ENCODE assay signal across 10 mouse cellular contexts in genomic region chr5:21017075-21017474, GRCm38 (mm10). TPM values are rescaled to one million over a fixed set of nuclear protein-coding genes. Genes with fewer than 3 reads are reported as not detected.
A peak's percentile ranks its signal among the peaks of the same experiment; 100 is the strongest.
DNase-seq lines count a peak whose midpoint lies in the region; ATAC-seq lines count a peak whose summit lies in the region.
"Had no signal": no experiment of that assay in that cellular context is flagged by ENCODE, and none has a peak within 500 bp of the region (broad histone marks: within the 10 kb centered on the region; RNA-seq: fewer than 3 reads in every experiment).

No protein-coding gene starts in this region.

- ATAC-seq in embryonic facial prominence, embryonic 14.5 days (ENCODE audit: low read depth), result 0 out of 2 replicates have a peak, but pooled peaks have one; percentile 12
- peak; percentile 87 for ATAC-seq in megakaryocyte progenitor cell, adult 5-6 weeks (replicated peaks; ENCODE audit: poor library complexity)

- no peak overlapping the region for H3K4me2 ChIP-seq in embryonic facial prominence, embryonic 14.5 days (ENCODE audit: low read depth, low read length)
- H3K4me2 ChIP-seq: limb, embryonic 12.5 days; neural tube, embryonic 12.5 days had no signal

- peaks cover 64% of the 10 kb centered on the region for H3K36me3 ChIP-seq in embryonic facial prominence, embryonic 14.5 days (ENCODE audit: control insufficient read depth, insufficient read depth, low read length)
- H3K36me3 ChIP-seq in embryonic facial prominence, embryonic 10.5 days (replicated peaks), result peaks cover 92% of the 10 kb centered on the region
- peaks cover 87% of the 10 kb centered on the region for H3K36me3 ChIP-seq in forebrain, embryonic 10.5 days (replicated peaks)

- H3K27ac ChIP-seq in embryonic facial prominence, embryonic 14.5 days (replicated peaks; ENCODE audit: low read depth, low read length), result no peak overlapping the region
- no peak overlapping the region for H3K27ac ChIP-seq in embryonic facial prominence, embryonic 10.5 days (replicated peaks)
- no peak overlapping the region for H3K27ac ChIP-seq in forebrain, embryonic 10.5 days
- H3K27ac ChIP-seq: limb, embryonic 12.5 days; neural tube, embryonic 12.5 days had no signal

- H3K9ac ChIP-seq in embryonic facial prominence, embryonic 14.5 days (ENCODE audit: low read depth, low read length), result no peak overlapping the region
- H3K9ac ChIP-seq: limb, embryonic 12.5 days; neural tube, embryonic 12.5 days had no signal

- peak; percentile 42 for DNase-seq in embryonic facial prominence, embryonic 14.5 days (ENCODE audit: low spot score)
- no peak for DNase-seq in embryonic facial prominence, embryonic 10.5 days (ENCODE audit: low spot score)
- peak; percentile 21 to 29 for DNase-seq in lung, adult 18-20 months
- DNase-seq in lung, postnatal 4 days, result no peak
- peak; percentile 36 for DNase-seq in kidney, adult 9 months
- no peak for DNase-seq in neural tube, embryonic 10.5 days (ENCODE audit: extremely low spot score, low spot score)
- no peak for DNase-seq in forebrain, embryonic 10.5 days (ENCODE audit: extremely low spot score, low spot score)

- WGBS in embryonic facial prominence, embryonic 14.5 days, result 52% methylated on average over 5 of the region's 5 CpGs
- WGBS in embryonic facial prominence, embryonic 10.5 days, result 65% methylated on average over 5 of the region's 5 CpGs
- 70% methylated on average over 5 of the region's 5 CpGs for WGBS in forebrain, embryonic 10.5 days

- H3K4me1 ChIP-seq in embryonic facial prominence, embryonic 14.5 days (ENCODE audit: control insufficient read depth, insufficient read depth, low read length), result no peaks in the 10 kb centered on the region
- H3K4me1 ChIP-seq in embryonic facial prominence, embryonic 10.5 days, result no peaks in the 10 kb centered on the region
- no peaks in the 10 kb centered on the region for H3K4me1 ChIP-seq in forebrain, embryonic 10.5 days
- H3K4me1 ChIP-seq: limb, embryonic 12.5 days; neural tube, embryonic 12.5 days had no signal

- no peaks in the 10 kb centered on the region for H3K27me3 ChIP-seq in embryonic facial prominence, embryonic 14.5 days (replicated peaks; ENCODE audit: control insufficient read depth, insufficient read depth, low read length)
- no peaks in the 10 kb centered on the region for H3K27me3 ChIP-seq in embryonic facial prominence, embryonic 10.5 days (replicated peaks; ENCODE audit: low read depth, poor library complexity, severe bottlenecking)
- no peaks in the 10 kb centered on the region for H3K27me3 ChIP-seq in forebrain, embryonic 10.5 days (ENCODE audit: poor library complexity, severe bottlenecking)
- H3K27me3 ChIP-seq: limb, embryonic 12.5 days; neural tube, embryonic 12.5 days had no signal

- no peak overlapping the region for H3K4me3 ChIP-seq in embryonic facial prominence, embryonic 14.5 days (ENCODE audit: low read depth, low read length)
- no peak overlapping the region for H3K4me3 ChIP-seq in embryonic facial prominence, embryonic 10.5 days
- H3K4me3 ChIP-seq in forebrain, embryonic 10.5 days, result no peak overlapping the region
- H3K4me3 ChIP-seq: limb, embryonic 12.5 days; neural tube, embryonic 12.5 days had no signal

- H3K9me3 ChIP-seq in embryonic facial prominence, embryonic 14.5 days (ENCODE audit: control insufficient read depth, low read length), result no peaks in the 10 kb centered on the region
- H3K9me3 ChIP-seq in embryonic facial prominence, embryonic 10.5 days, result no peaks in the 10 kb centered on the region
- no peaks in the 10 kb centered on the region for H3K9me3 ChIP-seq in forebrain, embryonic 10.5 days
- H3K9me3 ChIP-seq: limb, embryonic 12.5 days; neural tube, embryonic 12.5 days had no signal

RNA-seq across cellular contexts. Expression of gene Ptpn12, which starts 38.6 kb away (rescaled TPM):
- polyA plus RNA-seq in embryonic facial prominence, embryonic 14.5 days (2014; fragmentation: Nextera tagmentation; extraction: Ambion mirVana), result 26.1 and 30.0 TPM in 2 replicates
- polyA plus RNA-seq in embryonic facial prominence, embryonic 10.5 days (2016; fragmentation: Nextera tagmentation; extraction: Ambion mirVana), result 22.6 and 25.6 TPM in 2 replicates
- 63.4 and 71.3 TPM in 2 replicates for total RNA-seq in megakaryocyte progenitor cell, adult 5-6 weeks (2015)
- total RNA-seq in megakaryocyte progenitor cell, adult 5-6 weeks (2017), result 24.4 and 25.0 TPM in 2 replicates
- polyA plus RNA-seq in forebrain, embryonic 10.5 days (2016; fragmentation: Nextera tagmentation; extraction: Ambion mirVana), result 23.6 and 24.5 TPM in 2 replicates

Comparison
In these comparisons a context has a peak if more than half of its experiments do, and no peak if none do; other contexts are left out.
1. DNase-seq: peak in embryonic facial prominence, embryonic 14.5 days (single experiment), lung, adult 18-20 months (2 of 2) and kidney, adult 9 months (single experiment); none in embryonic facial prominence, embryonic 10.5 days (single experiment), lung, postnatal 4 days (0 of 2), neural tube, embryonic 10.5 days (single experiment) and forebrain, embryonic 10.5 days (single experiment).